Mouse (Mus musculus) cerebellum, adult 11 months (tissue): ENCODE measurements around the gene Gm5916.

ENCODE experiments used
- DNase-seq: peaks from one replicate; pipeline ENCODE4 v3.0.0; 2022

Gm5916 gene

DNA sequence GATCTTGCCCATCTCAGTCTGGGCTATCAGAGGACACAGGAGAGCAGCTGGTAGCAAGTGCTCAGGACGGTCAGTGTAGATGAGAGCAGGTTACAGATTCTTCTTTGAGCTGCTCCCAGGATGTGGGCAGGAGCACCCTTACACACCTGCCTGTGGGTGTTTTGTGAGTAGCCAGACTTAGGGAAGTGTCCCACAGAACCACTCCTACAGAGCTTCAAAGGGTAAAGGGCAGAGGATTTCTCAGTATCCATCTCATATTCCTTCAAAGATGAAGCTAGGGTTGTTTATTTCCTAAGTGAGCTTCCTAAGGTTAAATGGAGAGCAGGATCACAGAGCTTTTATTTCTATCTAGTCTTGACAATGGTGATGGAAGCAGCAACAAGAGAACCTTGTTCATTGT, at the start of gene Gm5916:
TSS of gene Gm5916 (minus strand) at position 101 of the 400 bp plus-strand sequence.
- no peak for DNase-seq
